Mouse (Mus musculus) hindbrain, embryonic 15.5 days (tissue): Measurements from ENCODE around the gene Tnfrsf1a. TPM values are rescaled to one million over a fixed set of nuclear protein-coding genes. Genes with fewer than 3 reads are reported as not detected.

Experiments used
- ATAC-seq: fragments of 200-750 bp; cut with Nextera tagmentation; 2 replicates; pipeline ENCODE4 v1.8.0; 2017; ENCODE audit warnings: low read depth, moderate number of reproducible peaks, moderate TSS enrichment; ENCODE audit not compliant: low FRiP score
- H3K27ac ChIP-seq: fragments of 300-500 bp; sonication (generic); replicated peaks from 2 replicates; pipeline ENCODE4 v1.5.1; 2015; ENCODE audit warnings: mild to moderate bottlenecking, inconsistent platforms
- H3K27me3 ChIP-seq: fragments of 300-500 bp; sonication (generic); 2 replicates; pipeline ENCODE4 v1.6.1; 2015; ENCODE audit warnings: control low read depth, inconsistent platforms
- H3K36me3 ChIP-seq: fragments of 300-500 bp; sonication (generic); 2 replicates; pipeline ENCODE4 v1.6.1; 2015; ENCODE audit warnings: control low read depth, inconsistent platforms
- H3K4me1 ChIP-seq: fragments of 300-500 bp; sonication (generic); replicated peaks from 2 replicates; pipeline ENCODE4 v1.6.1; 2015; ENCODE audit warnings: control low read depth, inconsistent platforms
- H3K4me2 ChIP-seq: fragments of 300-500 bp; sonication (generic); 2 replicates; pipeline ENCODE4 v1.6.1; 2015; ENCODE audit warnings: moderate library complexity, mild to moderate bottlenecking, inconsistent platforms
- H3K4me3 ChIP-seq: fragments of 300-500 bp; sonication (generic); 2 replicates; pipeline ENCODE4 v1.5.1; 2015; ENCODE audit warnings: mild to moderate bottlenecking, inconsistent platforms
- H3K9ac ChIP-seq: fragments of 300-500 bp; sonication (generic); 2 replicates; pipeline ENCODE4 v1.6.1; 2015; ENCODE audit warnings: inconsistent platforms
- H3K9me3 ChIP-seq: fragments of 300-500 bp; sonication (generic); 2 replicates; pipeline ENCODE4 v1.6.1; 2016; ENCODE audit warnings: control low read depth, inconsistent platforms
- WGBS: fragments of 180-500 bp; shearing (Covaris S2); methylation state at CpG from one replicate; pipeline ENCODE4 v1.1.7; 2015; 5-methylcytosine and 5-hydroxymethylcytosine counted together
- polyA plus RNA-seq: library from polyadenylated mRNA; unstranded; fragments of >200 nt; fragmentation: Nextera tagmentation; extraction: Ambion mirVana; gene quantifications from 2 replicates; pipeline ENCODE4 v1.2.1, GENCODE M21; 2015

Gene Tnfrsf1a
- polyA plus RNA-seq, 1 experiment from 2014 or later: 14.8 TPM

DNA sequence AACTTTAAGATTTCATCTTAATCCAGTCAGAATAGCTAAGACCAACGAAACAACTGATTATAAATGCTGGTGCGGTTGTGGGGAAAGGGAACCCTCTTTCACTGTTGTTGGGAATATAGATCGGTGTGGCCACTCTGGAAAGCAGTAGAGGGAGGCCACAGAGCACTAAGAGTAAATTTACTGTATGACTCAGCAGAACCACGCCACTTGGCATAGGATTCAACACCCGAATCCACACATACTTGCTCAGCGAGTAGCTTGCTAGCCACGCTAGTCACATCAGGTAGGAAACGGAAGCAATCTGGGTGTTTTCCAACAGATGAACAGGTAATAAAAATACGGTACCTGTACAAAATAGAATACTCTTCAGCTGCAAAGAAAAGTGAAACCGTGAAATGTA lies 58.5 kb downstream of the Tnfrsf1a start:
- Histone ChIP-seq H3K4me2 (no peak overlapping the region), H3K9ac (no peak overlapping the region), H3K36me3 (no peaks in the 10 kb centered on the region), H3K27ac (no peak overlapping the region), H3K4me3 (no peak overlapping the region), H3K27me3 (no peaks in the 10 kb centered on the region), H3K9me3 (no peaks in the 10 kb centered on the region), H3K4me1 (no peaks in the 10 kb centered on the region)
- no peak for ATAC-seq
- 95% methylated on average over 10 of the region's 10 CpGs for WGBS

DNA sequence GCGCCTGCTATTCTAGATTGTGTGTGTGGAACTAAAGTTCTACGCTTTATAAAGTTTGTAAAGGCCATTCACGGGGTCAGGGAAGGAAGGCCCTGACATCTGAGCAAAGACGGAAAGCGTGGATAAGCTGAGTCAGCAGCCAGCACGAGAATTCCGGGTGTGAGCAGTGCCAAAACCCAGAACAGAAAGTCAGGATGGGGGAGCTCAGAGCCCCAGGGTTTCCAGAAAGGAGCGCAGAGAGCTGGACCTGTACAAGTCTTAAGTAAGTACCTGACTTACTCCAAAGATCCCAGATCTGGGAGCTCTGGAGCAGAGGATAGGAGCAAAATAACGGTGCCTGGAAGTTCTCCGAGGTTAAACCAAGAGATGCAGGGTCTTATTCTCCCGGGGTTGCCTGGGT lies 61.4 kb downstream of the Tnfrsf1a start:
- no peak overlapping the region for H3K4me2 ChIP-seq
- H3K4me3 ChIP-seq: no peak overlapping the region
- H3K9me3 ChIP-seq: no peaks in the 10 kb centered on the region
- no peak overlapping the region for H3K27ac ChIP-seq
- H3K36me3 ChIP-seq: no peaks in the 10 kb centered on the region
- H3K4me1 ChIP-seq: no peaks in the 10 kb centered on the region
- WGBS: 68% methylated on average over 11 of the region's 11 CpGs
- H3K9ac ChIP-seq: no peak overlapping the region
- ATAC-seq: no peak
- no peaks in the 10 kb centered on the region for H3K27me3 ChIP-seq

DNA sequence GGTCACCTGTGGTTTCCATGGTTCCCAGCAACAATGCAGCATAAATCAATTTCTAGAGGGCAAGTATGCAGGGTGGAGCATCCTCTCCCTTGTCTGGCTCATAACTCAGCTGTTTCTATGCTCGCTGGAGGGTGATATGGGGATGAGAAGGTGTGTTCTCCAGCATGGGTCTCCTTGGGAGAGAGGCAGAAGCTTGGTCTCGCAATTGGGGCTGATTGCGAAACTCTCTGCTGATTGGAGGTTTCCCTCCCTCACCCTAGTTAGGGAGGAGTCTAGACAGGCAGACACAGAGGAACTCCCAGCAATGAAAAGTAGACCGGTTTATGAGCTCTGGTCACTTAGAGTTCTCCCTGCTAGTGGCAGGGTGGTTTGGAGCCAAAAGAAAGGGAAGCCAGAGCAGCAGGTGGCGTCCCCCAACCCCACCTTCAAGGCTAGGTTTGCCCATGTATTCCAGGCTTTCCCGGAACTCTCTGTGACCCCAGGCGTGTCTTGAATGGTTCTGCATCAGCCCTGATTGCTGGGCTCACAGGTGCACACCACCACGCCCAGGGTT lies 61.9 kb downstream of the Tnfrsf1a start:
- Histone ChIP-seq H3K36me3 (no peaks in the 10 kb centered on the region), H3K27me3 (no peaks in the 10 kb centered on the region), H3K4me1 (no peaks in the 10 kb centered on the region), H3K9me3 (no peaks in the 10 kb centered on the region), H3K9ac (no peak overlapping the region), H3K4me3 (no peak overlapping the region), H3K27ac (no peak overlapping the region), H3K4me2 (no peak overlapping the region)
- no peak for ATAC-seq
- WGBS: 67% methylated on average over 8 of the region's 8 CpGs

DNA sequence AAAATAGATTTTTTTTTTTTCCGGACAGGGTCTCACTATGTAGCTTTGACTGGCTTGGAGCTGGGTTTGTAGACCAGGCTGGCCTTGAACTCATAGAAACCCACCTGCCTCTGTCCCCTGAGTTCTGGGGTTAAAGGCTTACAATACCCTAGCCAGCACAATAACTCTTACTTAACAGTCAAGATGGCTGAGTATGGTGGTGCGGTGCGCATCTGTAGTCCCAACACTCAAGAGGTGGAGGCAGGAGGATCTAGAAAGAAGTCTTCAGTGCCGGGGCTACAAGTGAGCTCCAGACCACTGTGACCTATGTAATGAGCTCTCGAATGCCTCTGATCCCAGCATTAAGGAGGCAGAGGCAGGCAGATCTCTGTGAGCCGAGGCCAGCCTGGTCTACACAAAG lies 62.5 kb downstream of the Tnfrsf1a start:
- no peak overlapping the region for H3K4me2 ChIP-seq
- H3K9me3 ChIP-seq: no peaks in the 10 kb centered on the region
- no peak overlapping the region for H3K4me3 ChIP-seq
- 94% methylated on average over 6 of the region's 6 CpGs for WGBS
- ATAC-seq: no peak
- H3K36me3 ChIP-seq: no peaks in the 10 kb centered on the region
- no peaks in the 10 kb centered on the region for H3K27me3 ChIP-seq
- no peak overlapping the region for H3K9ac ChIP-seq
- no peak overlapping the region for H3K27ac ChIP-seq
- H3K4me1 ChIP-seq: no peaks in the 10 kb centered on the region

Other genes starting within 250 kb of the Tnfrsf1a start
- gene Nop2, start 217.5 kb upstream of the Tnfrsf1a start, polyA plus RNA-seq: 47.7 and 49.7 TPM in 2 replicates
- gene Iffo1, start 204.1 kb upstream of the Tnfrsf1a start, polyA plus RNA-seq: 22.1 and 23.7 TPM in 2 replicates
- gene Gapdh, start 182.9 kb upstream of the Tnfrsf1a start, polyA plus RNA-seq: 1,531 and 1,630 TPM in 2 replicates
- 51.3 and 57.1 TPM in 2 replicates for gene Ncapd2, start 157.7 kb upstream of the Tnfrsf1a start, polyA plus RNA-seq
- 148 and 150 TPM in 2 replicates for gene Mrpl51, start 157.6 kb upstream of the Tnfrsf1a start, polyA plus RNA-seq
- gene Vamp1, start 133.8 kb upstream of the Tnfrsf1a start, polyA plus RNA-seq: 28.1 and 28.4 TPM in 2 replicates
- 6.8 and 8.2 TPM in 2 replicates for gene Tapbpl, start 117.5 kb upstream of the Tnfrsf1a start, polyA plus RNA-seq
- gene Cd27, start 112.4 kb upstream of the Tnfrsf1a start, polyA plus RNA-seq: 1.6 and 1.7 TPM in 2 replicates
- not detected in 2 replicates for gene Tuba3a, start 63.3 kb upstream of the Tnfrsf1a start, polyA plus RNA-seq
- gene Ltbr, start 35.5 kb upstream of the Tnfrsf1a start, polyA plus RNA-seq: 15.3 and 15.6 TPM in 2 replicates
- gene Scnn1a, start 28.7 kb upstream of the Tnfrsf1a start, polyA plus RNA-seq: 0.41 and 0.66 TPM in 2 replicates
- 0.16 and 0.29 TPM in 2 replicates for gene Plekhg6, start 31.4 kb downstream of the Tnfrsf1a start, polyA plus RNA-seq
- 108 TPM in 2 replicates for gene Cd9, start 145.4 kb downstream of the Tnfrsf1a start, polyA plus RNA-seq
- gene Vwf, start 197.4 kb downstream of the Tnfrsf1a start, polyA plus RNA-seq: 10.2 and 10.8 TPM in 2 replicates